Mouse (Mus musculus): ENCODE measurements around the gene H2-T22. TPM values are rescaled to one million over a fixed set of nuclear protein-coding genes. Genes with fewer than 3 reads are reported as not detected.
"Not testable (repeated sequence)": the region's sequence is repeated elsewhere in the genome, so short reads cannot be mapped to it uniquely, and the experiment has no call there.

H2-T22 gene
- 4.9 and 5.3 TPM in 2 replicates for polyA plus RNA-seq (2015; fragmentation: Nextera tagmentation; extraction: Ambion mirVana)

DNA sequence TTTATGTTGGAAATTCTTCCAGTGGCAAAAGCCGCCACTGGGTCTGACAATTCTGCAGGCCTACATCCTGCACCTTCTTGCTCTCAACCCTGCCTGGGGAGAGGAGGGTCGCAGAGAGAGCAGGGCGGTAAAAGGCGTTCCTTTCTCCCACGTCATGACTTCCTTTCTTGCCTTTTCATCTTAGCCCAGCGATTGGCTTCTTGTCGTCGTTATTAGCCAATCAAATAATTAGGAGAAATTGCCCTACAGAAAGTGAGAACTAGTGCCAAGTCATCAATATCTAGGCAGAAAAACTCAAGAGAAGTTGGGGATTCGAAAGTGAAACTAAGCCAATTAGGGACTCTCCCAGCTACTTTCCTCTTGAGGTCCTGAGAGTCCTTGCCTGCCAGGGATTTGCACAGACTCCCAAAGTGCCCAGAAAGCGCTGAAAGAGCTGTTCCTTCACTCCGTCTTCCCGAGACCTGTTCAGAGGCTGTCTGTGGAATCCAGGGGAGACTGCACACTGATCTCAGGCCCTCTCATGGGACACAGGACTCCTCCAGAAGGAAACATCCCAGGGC, at the start of gene H2-T22, which contains the start of gene Gm6034:
Gene H2-T22 (minus strand): TSS at position 138 of the 560 bp plus-strand sequence.
Gene Gm6034 (plus strand): TSS at position 352 of the 560 bp plus-strand sequence.
- not testable (repeated sequence) for H3K9me3 ChIP-seq (ENCODE audit: control insufficient read depth, low read length); H3K4me1 ChIP-seq (replicated peaks; ENCODE audit: control insufficient read depth, insufficient read depth, low read length); H3K27ac ChIP-seq (ENCODE audit: low read length); H3K36me3 ChIP-seq (ENCODE audit: control insufficient read depth, insufficient read depth); H3K27me3 ChIP-seq (replicated peaks; ENCODE audit: control insufficient read depth, insufficient read depth, low read length)
- peak within 1 kb of the TSS; percentile 42 for H3K4me3 ChIP-seq (replicated peaks; ENCODE audit: low read length)
- 0% methylated on average over 12 of the region's 12 CpGs for WGBS
- peak within 1 kb of the TSS; percentile 54 for H3K9ac ChIP-seq (replicated peaks; ENCODE audit: low read depth, low read length)
- ATAC-seq = peak; percentile 97
- peak within 1 kb of the TSS; percentile 69 for H3K4me2 ChIP-seq (ENCODE audit: low read length)

DNA sequence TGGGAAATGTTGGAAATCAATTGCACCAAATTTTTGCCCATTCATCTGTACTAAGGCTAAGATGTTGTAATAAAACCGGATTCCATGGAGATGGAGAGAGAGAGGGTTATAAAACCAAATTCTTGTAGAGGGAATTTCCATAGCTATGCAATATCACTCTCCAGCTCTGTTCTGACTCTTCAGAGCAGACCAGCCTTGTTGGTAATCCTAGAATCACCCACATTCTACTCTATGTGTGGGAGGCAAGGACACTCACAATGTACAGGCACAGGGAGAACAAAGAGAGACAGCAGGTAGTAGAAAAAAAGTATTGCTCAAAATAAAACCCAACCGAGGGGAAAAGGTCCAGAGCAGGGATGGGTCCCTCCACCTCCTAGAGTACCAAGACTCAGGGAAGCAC, 49.4 kb upstream of the H2-T22 start:
- not testable (repeated sequence) for H3K9me3 ChIP-seq (ENCODE audit: control insufficient read depth, low read length); H3K36me3 ChIP-seq (ENCODE audit: control insufficient read depth, insufficient read depth)
- no CpG with 5 or more reads among the region's 2 CpGs for WGBS

GRCm38 (mm10) chr17:36085976-36086375, 43.4 kb upstream of the H2-T22 start:
- not testable (repeated sequence) for ATAC-seq

More for the DNA sequence above, 49.4 kb upstream of the H2-T22 start:
- H3K4me1 ChIP-seq (replicated peaks; ENCODE audit: control insufficient read depth, insufficient read depth, low read length); H3K27me3 ChIP-seq (replicated peaks; ENCODE audit: control insufficient read depth, insufficient read depth, low read length); H3K4me2 ChIP-seq (ENCODE audit: low read length); ATAC-seq; H3K9ac ChIP-seq (replicated peaks; ENCODE audit: low read depth, low read length); H3K4me3 ChIP-seq (replicated peaks; ENCODE audit: low read length); H3K27ac ChIP-seq (ENCODE audit: low read length): not testable (repeated sequence)

DNA sequence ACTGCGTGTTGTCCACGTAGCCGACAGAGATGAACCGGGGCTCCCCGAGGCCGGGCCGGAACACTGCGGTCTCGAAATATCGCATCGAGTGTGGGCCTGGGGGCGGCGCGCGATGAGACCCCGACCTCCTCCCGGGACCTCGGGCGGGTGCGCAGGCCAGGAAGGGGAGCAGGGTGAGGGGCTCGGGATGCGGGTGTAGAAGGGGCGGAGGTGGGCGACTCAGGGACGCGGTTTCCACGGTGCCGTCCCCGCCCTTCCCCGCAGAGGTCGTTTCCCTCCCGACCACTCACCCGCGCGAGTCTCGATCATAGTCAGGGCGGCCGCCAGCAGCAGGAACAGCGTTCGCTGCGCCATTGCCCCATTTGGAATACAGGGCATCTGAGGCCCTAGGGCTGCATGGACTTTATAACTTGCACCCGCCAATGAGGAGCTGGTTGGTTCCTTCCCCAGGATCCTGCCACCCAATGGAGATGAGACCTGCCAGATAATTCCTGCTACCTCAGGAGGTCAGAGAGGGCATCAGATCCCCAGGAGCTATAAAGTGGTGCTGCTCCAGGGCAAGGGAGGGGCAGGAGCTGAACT, 41.4 kb upstream of the H2-T22 start:
- Histone ChIP-seq H3K9ac (replicated peaks; ENCODE audit: low read depth, low read length) (peak overlapping the region; percentile 60), H3K4me3 (replicated peaks; ENCODE audit: low read length) (peak overlapping the region; percentile 55), H3K4me2 (ENCODE audit: low read length) (peak overlapping the region; percentile 99), H3K36me3 (ENCODE audit: control insufficient read depth, insufficient read depth) (no peaks in the 10 kb centered on the region), H3K9me3 (ENCODE audit: control insufficient read depth, low read length) (no peaks in the 10 kb centered on the region), H3K27me3 (replicated peaks; ENCODE audit: control insufficient read depth, insufficient read depth, low read length) (peaks cover 7% of the 10 kb centered on the region; the same call in 1 of the 2 replicates), H3K27ac (ENCODE audit: low read length) (no peak overlapping the region), H3K4me1 (replicated peaks; ENCODE audit: control insufficient read depth, insufficient read depth, low read length) (peaks cover 6% of the 10 kb centered on the region)
- ATAC-seq = peak; percentile 47; the same call in 1 of the 2 replicates
- under 1% methylated on average over 42 of the region's 42 CpGs for WGBS

More at GRCm38 (mm10) chr17:36085976-36086375, 43.4 kb upstream of the H2-T22 start:
- not testable (repeated sequence) for H3K27me3 ChIP-seq (replicated peaks; ENCODE audit: control insufficient read depth, insufficient read depth, low read length); H3K27ac ChIP-seq (ENCODE audit: low read length); H3K9ac ChIP-seq (replicated peaks; ENCODE audit: low read depth, low read length); H3K4me2 ChIP-seq (ENCODE audit: low read length); H3K4me1 ChIP-seq (replicated peaks; ENCODE audit: control insufficient read depth, insufficient read depth, low read length); H3K4me3 ChIP-seq (replicated peaks; ENCODE audit: low read length); H3K9me3 ChIP-seq (ENCODE audit: control insufficient read depth, low read length); H3K36me3 ChIP-seq (ENCODE audit: control insufficient read depth, insufficient read depth)
- WGBS = 71% methylated on average over 1 of the region's 1 CpGs

- Histone ChIP-seq H3K27ac (ENCODE audit: low read length) (no peak overlapping the region), H3K4me2 (ENCODE audit: low read length) (peak overlapping the region; percentile 99), H3K9ac (replicated peaks; ENCODE audit: low read depth, low read length) (peak overlapping the region; percentile 60), H3K36me3 (ENCODE audit: control insufficient read depth, insufficient read depth) (no peaks in the 10 kb centered on the region), H3K27me3 (replicated peaks; ENCODE audit: control insufficient read depth, insufficient read depth, low read length) (peaks cover 7% of the 10 kb centered on the region; the same call in 1 of the 2 replicates), H3K9me3 (ENCODE audit: control insufficient read depth, low read length) (no peaks in the 10 kb centered on the region), H3K4me1 (replicated peaks; ENCODE audit: control insufficient read depth, insufficient read depth, low read length) (peaks cover 6% of the 10 kb centered on the region), H3K4me3 (replicated peaks; ENCODE audit: low read length) (peak overlapping the region; percentile 55)
- under 1% methylated on average over 46 of the region's 46 CpGs for WGBS
- peak; percentile 64 for ATAC-seq
These were observed 40.8 kb upstream of the H2-T22 start for GRCm38 (mm10) chr17:36083266-36083869.

DNA sequence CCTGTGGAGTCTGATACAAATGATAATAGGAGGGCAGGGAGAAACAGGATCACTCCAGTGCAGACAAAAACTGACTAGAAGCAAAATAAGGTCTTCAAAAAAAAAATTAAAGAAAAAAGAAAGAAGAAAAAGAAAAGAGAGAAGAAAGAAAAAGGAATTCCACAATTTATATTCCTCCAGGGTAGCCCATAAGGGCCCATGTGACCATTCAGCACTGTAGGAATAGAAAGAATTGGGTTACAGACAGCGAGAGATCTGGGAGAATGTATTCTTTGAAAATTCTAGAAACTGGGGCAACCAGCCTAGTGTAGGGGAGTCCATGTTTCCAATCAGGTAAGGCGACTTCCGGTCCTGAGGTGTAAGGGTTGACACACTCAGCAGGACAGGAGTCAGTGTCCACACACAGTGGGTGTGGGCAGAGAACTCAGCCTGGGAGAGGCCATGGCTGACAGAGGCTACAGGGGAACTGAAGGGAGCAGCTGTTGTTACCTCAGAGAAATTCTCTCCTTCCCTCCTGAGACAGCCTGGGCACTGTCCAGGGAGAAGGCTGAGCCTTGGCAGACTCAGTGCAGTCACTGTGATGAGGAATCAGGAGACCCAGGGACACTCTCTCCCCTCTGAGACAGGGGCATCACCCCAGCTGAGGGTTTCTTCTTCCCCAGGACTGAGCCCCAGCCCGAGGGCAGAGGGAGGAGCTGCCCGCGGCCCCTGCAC, 40.1 kb upstream of the H2-T22 start:
- not testable (repeated sequence) for H3K36me3 ChIP-seq (ENCODE audit: control insufficient read depth, insufficient read depth); H3K9ac ChIP-seq (replicated peaks; ENCODE audit: low read depth, low read length); H3K9me3 ChIP-seq (ENCODE audit: control insufficient read depth, low read length); H3K27me3 ChIP-seq (replicated peaks; ENCODE audit: control insufficient read depth, insufficient read depth, low read length); H3K4me1 ChIP-seq (replicated peaks; ENCODE audit: control insufficient read depth, insufficient read depth, low read length); ATAC-seq; H3K27ac ChIP-seq (ENCODE audit: low read length)
- peak overlapping the region; percentile 55; the same call in 1 of the 2 replicates for H3K4me3 ChIP-seq (replicated peaks; ENCODE audit: low read length)
- H3K4me2 ChIP-seq (ENCODE audit: low read length) = peak overlapping the region; percentile 99
- 38% methylated on average over 5 of the region's 6 CpGs for WGBS

DNA sequence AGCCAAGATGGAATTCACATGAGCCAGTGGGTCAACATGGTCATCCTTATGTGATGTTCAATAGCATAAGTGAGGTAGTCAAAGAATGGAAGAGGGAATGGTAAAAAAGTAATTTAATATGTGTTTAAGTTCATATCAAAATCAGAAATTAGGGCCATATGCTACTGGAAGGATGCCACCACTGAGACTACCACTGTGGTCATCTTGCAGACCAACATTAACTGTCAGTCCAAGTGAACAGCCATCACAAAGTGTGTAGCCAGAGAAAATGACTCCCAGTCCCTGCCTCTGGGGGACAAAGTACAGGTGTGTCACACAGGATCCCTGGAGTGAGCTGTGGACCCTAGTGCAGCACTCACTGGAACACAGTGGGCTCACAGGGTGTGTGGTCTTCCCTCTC, 39.4 kb upstream of the H2-T22 start:
- H3K36me3 ChIP-seq (ENCODE audit: control insufficient read depth, insufficient read depth); H3K9me3 ChIP-seq (ENCODE audit: control insufficient read depth, low read length); H3K27ac ChIP-seq (ENCODE audit: low read length); ATAC-seq; H3K9ac ChIP-seq (replicated peaks; ENCODE audit: low read depth, low read length); H3K27me3 ChIP-seq (replicated peaks; ENCODE audit: control insufficient read depth, insufficient read depth, low read length); H3K4me1 ChIP-seq (replicated peaks; ENCODE audit: control insufficient read depth, insufficient read depth, low read length); H3K4me3 ChIP-seq (replicated peaks; ENCODE audit: low read length); H3K4me2 ChIP-seq (ENCODE audit: low read length): not testable (repeated sequence)

GRCm38 (mm10) chr17:36060829-36061228, 18.3 kb upstream of the H2-T22 start:
- ATAC-seq = no peak
- H3K27me3 ChIP-seq (replicated peaks; ENCODE audit: control insufficient read depth, insufficient read depth, low read length) = no peaks in the 10 kb centered on the region
- no peak overlapping the region for H3K4me3 ChIP-seq (replicated peaks; ENCODE audit: low read length)
- no peaks in the 10 kb centered on the region for H3K36me3 ChIP-seq (ENCODE audit: control insufficient read depth, insufficient read depth)
- H3K4me2 ChIP-seq (ENCODE audit: low read length) = no peak overlapping the region
- no peak overlapping the region for H3K27ac ChIP-seq (ENCODE audit: low read length)
- WGBS = 28% methylated on average over 2 of the region's 2 CpGs
- H3K9me3 ChIP-seq (ENCODE audit: control insufficient read depth, low read length) = no peaks in the 10 kb centered on the region
- no peak overlapping the region for H3K9ac ChIP-seq (replicated peaks; ENCODE audit: low read depth, low read length)
- no peaks in the 10 kb centered on the region for H3K4me1 ChIP-seq (replicated peaks; ENCODE audit: control insufficient read depth, insufficient read depth, low read length)

DNA sequence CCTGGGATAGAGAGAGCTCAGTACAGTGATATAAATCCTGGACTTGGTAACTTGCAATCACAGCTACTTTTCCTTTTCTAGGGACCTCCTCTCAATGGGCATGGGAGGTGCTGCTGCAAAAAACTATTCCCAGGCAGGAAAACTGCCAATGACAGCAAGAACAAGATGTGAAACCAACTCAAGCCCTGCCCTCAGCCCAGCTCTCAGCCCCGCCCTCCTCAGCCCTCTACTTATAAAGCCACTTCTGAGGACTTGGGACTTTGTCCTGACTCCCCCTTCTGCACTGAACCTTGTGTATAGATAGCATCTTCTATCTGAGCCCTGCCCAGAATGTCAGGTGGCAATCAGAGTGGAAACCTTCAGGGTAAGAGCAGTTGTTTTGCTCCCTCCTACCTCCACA, 15.8 kb upstream of the H2-T22 start, which contains the start of gene Gm11127:
Gene Gm11127 (minus strand): TSS at position 10 of the 400 bp plus-strand sequence.
- 56% methylated on average over 1 of the region's 1 CpGs for WGBS
- not testable (repeated sequence) for H3K27me3 ChIP-seq (replicated peaks; ENCODE audit: control insufficient read depth, insufficient read depth, low read length); H3K27ac ChIP-seq (ENCODE audit: low read length); H3K9me3 ChIP-seq (ENCODE audit: control insufficient read depth, low read length); H3K4me1 ChIP-seq (replicated peaks; ENCODE audit: control insufficient read depth, insufficient read depth, low read length); H3K9ac ChIP-seq (replicated peaks; ENCODE audit: low read depth, low read length); H3K4me3 ChIP-seq (replicated peaks; ENCODE audit: low read length); H3K36me3 ChIP-seq (ENCODE audit: control insufficient read depth, insufficient read depth); H3K4me2 ChIP-seq (ENCODE audit: low read length); ATAC-seq
